Mouse (Mus musculus) forebrain, embryonic 11.5 days (tissue): ENCODE data around the gene Nemp1. TPM values are rescaled to one million over a fixed set of nuclear protein-coding genes. Genes with fewer than 3 reads are reported as not detected.

Source experiments
- ATAC-seq: fragments of 200-750 bp; cut with Nextera tagmentation; replicated peaks from 2 replicates; pipeline ENCODE4 v1.8.0; 2017; ENCODE audit warnings: moderate TSS enrichment; ENCODE audit not compliant: low FRiP score
- DNase-seq: peaks from one replicate; pipeline ENCODE4 v3.0.0-alpha.2; 2017; ENCODE audit warnings: low spot score
- H3K27ac ChIP-seq: fragments of 300-500 bp; sonication (generic); 2 replicates; pipeline ENCODE4 v1.5.1; 2014; ENCODE audit warnings: low read depth, low read length
- H3K27me3 ChIP-seq: fragments of 300-500 bp; sonication (generic); 2 replicates; pipeline ENCODE4 v1.6.1; 2014; ENCODE audit warnings: mild to moderate bottlenecking, low read length, mixed read lengths; ENCODE audit not compliant: control insufficient read depth, insufficient read depth
- H3K36me3 ChIP-seq: fragments of 300-500 bp; sonication (generic); 2 replicates; pipeline ENCODE4 v1.6.1; 2014; ENCODE audit warnings: mild to moderate bottlenecking, low read length, moderate library complexity, mixed read lengths; ENCODE audit not compliant: control insufficient read depth, insufficient read depth
- H3K4me1 ChIP-seq: fragments of 300-500 bp; sonication (generic); replicated peaks from 2 replicates; pipeline ENCODE4 v1.6.1; 2014; ENCODE audit warnings: low read length, mixed read lengths; ENCODE audit not compliant: control insufficient read depth, insufficient read depth
- H3K4me2 ChIP-seq: fragments of 300-500 bp; sonication (generic); 2 replicates; pipeline ENCODE4 v1.6.1; 2014; ENCODE audit warnings: low read depth, mild to moderate bottlenecking, low read length, moderate library complexity, mixed read lengths; ENCODE audit not compliant: severe bottlenecking
- H3K4me3 ChIP-seq: fragments of 300-500 bp; sonication (generic); 2 replicates; pipeline ENCODE4 v1.5.1; 2014; ENCODE audit warnings: low read depth, low read length
- H3K9ac ChIP-seq: fragments of 300-500 bp; sonication (generic); 2 replicates; pipeline ENCODE4 v1.6.1; 2014; ENCODE audit warnings: low read length
- H3K9me3 ChIP-seq: fragments of 300-500 bp; sonication (generic); 2 replicates; pipeline ENCODE4 v1.6.1; 2016; ENCODE audit warnings: low read length, mixed read lengths; ENCODE audit not compliant: control insufficient read depth
- WGBS: fragments of 180-500 bp; shearing (Covaris S2); extraction: QIAGEN DNeasy Blood & Tissue Kit; methylation state at CpG from one replicate; pipeline ENCODE4 v1.1.7; 2014; 5-methylcytosine and 5-hydroxymethylcytosine counted together
- polyA plus RNA-seq: library from polyadenylated mRNA; unstranded; fragments of >200 nt; fragmentation: Nextera tagmentation; extraction: Ambion mirVana; gene quantifications from 2 replicates; pipeline ENCODE4 v1.2.1, GENCODE M21; 2014

The Nemp1 gene
- polyA plus RNA-seq, 1 experiment from 2014 or later, result 12.0 TPM

GRCm38 (mm10) chr10:127665366-127666181 is 1.1 kb upstream of the Nemp1 start:
- Histone ChIP-seq H3K27ac (no peak overlapping the region), H3K27me3 (peaks cover 69% of the 10 kb centered on the region), H3K36me3 (no peaks in the 10 kb centered on the region), H3K4me2 (peak overlapping the region; percentile 95), H3K4me1 (peaks cover 34% of the 10 kb centered on the region), H3K9me3 (no peaks in the 10 kb centered on the region), H3K9ac (peak overlapping the region; percentile 61), H3K4me3 (peak overlapping the region; percentile 54)
- peak; percentile 68 for DNase-seq
- WGBS, result 2% methylated on average over 14 of the region's 14 CpGs
- ATAC-seq, result no peak

DNA sequence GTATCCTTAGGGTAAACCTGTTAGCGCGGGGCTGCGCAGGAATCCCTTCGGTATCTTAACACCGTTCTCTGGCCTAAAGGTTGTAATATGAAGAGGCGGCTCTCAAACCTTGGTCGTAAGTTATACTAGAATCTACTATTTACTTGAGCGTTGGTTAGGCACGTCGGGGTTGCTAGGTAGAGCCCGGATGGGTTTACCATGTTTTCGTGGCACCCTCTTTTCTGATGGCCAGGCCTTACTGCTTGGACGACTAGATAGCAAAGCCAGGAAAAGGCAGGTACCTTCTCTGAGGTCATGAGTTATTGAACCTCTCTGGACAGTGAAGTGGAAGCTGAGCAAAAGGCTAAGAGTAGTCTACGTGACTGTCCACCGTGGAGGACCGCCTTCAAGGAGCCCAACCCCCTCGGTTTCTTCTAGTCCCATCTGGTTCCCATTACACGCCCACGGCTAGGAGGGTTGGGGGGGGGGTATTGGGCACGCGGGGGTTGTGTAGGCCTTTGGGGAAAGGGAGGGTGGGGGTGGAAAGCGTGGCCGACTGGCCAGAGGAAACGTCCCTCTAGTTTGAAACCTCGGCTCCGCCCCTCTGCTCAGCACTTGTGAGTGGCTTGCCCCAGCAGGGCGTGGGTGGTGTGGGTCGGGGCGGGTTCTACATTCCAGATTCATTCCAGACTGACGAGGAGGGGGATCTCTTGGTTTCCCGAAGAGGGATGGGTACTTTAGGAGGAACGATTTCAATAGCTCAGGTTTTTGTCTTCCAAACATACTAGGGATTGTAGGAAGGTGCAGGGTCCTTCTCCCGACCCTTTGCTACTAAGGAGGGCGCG is 780 bp downstream of the Nemp1 start:
- Histone ChIP-seq H3K4me3 (peak overlapping the region; percentile 54), H3K27ac (peak overlapping the region; percentile 75; the same call in 1 of the 2 replicates), H3K9ac (peak overlapping the region; percentile 61), H3K27me3 (peaks cover 58% of the 10 kb centered on the region), H3K4me2 (peak overlapping the region; percentile 95), H3K9me3 (no peaks in the 10 kb centered on the region), H3K36me3 (no peaks in the 10 kb centered on the region), H3K4me1 (peaks cover 25% of the 10 kb centered on the region)
- peak; percentile 32; the same call in 1 of the 2 replicates for ATAC-seq
- peak; percentile 81 for DNase-seq
- 3% methylated on average over 33 of the region's 35 CpGs for WGBS

GRCm38 (mm10) chr10:127668093-127669050 is 1.7 kb downstream of the Nemp1 start, which contains the start of gene Nab2:
Gene Nab2, minus strand, starts transcription at chr10:127668568.
- Histone ChIP-seq H3K9ac (peak within 1 kb of the TSS; percentile 55), H3K4me1 (peaks cover 24% of the 10 kb centered on the region), H3K36me3 (no peaks in the 10 kb centered on the region), H3K9me3 (no peaks in the 10 kb centered on the region), H3K4me3 (peak within 1 kb of the TSS; percentile 54), H3K27me3 (peaks cover 49% of the 10 kb centered on the region), H3K27ac (peak within 1 kb of the TSS; percentile 75), H3K4me2 (peak within 1 kb of the TSS; percentile 64)
- 3% methylated on average over 39 of the region's 40 CpGs for WGBS
- peak; percentile 77 for DNase-seq
- peak; percentile 19; the same call in 1 of the 2 replicates for ATAC-seq

- H3K9me3 ChIP-seq, result no peaks in the 10 kb centered on the region
- H3K9ac ChIP-seq, result no peak overlapping the region
- ATAC-seq (no peak), DNase-seq (no peak)
- no peak overlapping the region for H3K27ac ChIP-seq
- no peak overlapping the region for H3K4me2 ChIP-seq
- WGBS, result 26% methylated on average over 7 of the region's 7 CpGs
- H3K4me1 ChIP-seq, result peaks cover 24% of the 10 kb centered on the region
- H3K27me3 ChIP-seq, result peaks cover 41% of the 10 kb centered on the region
- H3K4me3 ChIP-seq, result no peak overlapping the region
- H3K36me3 ChIP-seq, result no peaks in the 10 kb centered on the region
Observed at GRCm38 (mm10) chr10:127669170-127669569, 2.5 kb downstream of the Nemp1 start.

DNA sequence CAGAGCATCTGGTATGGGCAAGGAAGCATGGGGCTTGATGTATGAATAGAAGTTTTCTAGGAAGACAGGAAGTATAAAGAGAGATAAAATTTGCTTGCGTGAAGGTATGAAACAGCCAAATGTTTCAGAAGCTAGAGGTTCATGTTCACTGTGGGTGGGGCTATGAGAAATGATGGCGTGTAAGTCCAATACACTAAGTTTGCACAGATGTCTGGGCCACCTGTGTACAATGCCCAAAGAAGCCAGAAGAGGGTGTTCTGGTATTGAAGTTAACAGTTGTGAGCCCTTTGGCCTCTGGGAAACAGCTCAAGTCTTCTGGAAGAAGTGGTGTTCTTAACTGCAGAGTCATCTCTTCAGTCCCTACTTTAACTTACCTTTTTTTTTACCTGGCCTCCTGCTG is 3.5 kb downstream of the Nemp1 start:
- ATAC-seq, result no peak
- peaks cover 22% of the 10 kb centered on the region for H3K4me1 ChIP-seq
- H3K9ac ChIP-seq, result no peak overlapping the region
- H3K27me3 ChIP-seq, result peaks cover 31% of the 10 kb centered on the region
- H3K9me3 ChIP-seq, result no peaks in the 10 kb centered on the region
- no peak overlapping the region for H3K4me2 ChIP-seq
- H3K27ac ChIP-seq, result no peak overlapping the region
- WGBS, result 89% methylated on average over 2 of the region's 2 CpGs
- no peak for DNase-seq
- no peaks in the 10 kb centered on the region for H3K36me3 ChIP-seq
- no peak overlapping the region for H3K4me3 ChIP-seq

- no peak overlapping the region for H3K4me3 ChIP-seq
- H3K27ac ChIP-seq, result no peak overlapping the region
- peaks cover 18% of the 10 kb centered on the region for H3K4me1 ChIP-seq
- no peak overlapping the region for H3K4me2 ChIP-seq
- ATAC-seq (no peak), DNase-seq (no peak)
- peaks cover 21% of the 10 kb centered on the region for H3K27me3 ChIP-seq
- H3K9ac ChIP-seq, result no peak overlapping the region
- WGBS, result 29% methylated on average over 2 of the region's 2 CpGs
- no peaks in the 10 kb centered on the region for H3K36me3 ChIP-seq
- no peaks in the 10 kb centered on the region for H3K9me3 ChIP-seq
Observed at GRCm38 (mm10) chr10:127671276-127671675, 4.6 kb downstream of the Nemp1 start.

GRCm38 (mm10) chr10:127674046-127674655 is 7.5 kb downstream of the Nemp1 start:
- DNase-seq, result no peak
- no peak overlapping the region for H3K27ac ChIP-seq
- WGBS, result 90% methylated on average over 6 of the region's 6 CpGs
- no peak overlapping the region for H3K9ac ChIP-seq
- no peaks in the 10 kb centered on the region; the same call in 1 of the 2 replicates for H3K4me1 ChIP-seq
- no peak overlapping the region for H3K4me2 ChIP-seq
- H3K27me3 ChIP-seq, result no peaks in the 10 kb centered on the region
- no peaks in the 10 kb centered on the region for H3K9me3 ChIP-seq
- H3K4me3 ChIP-seq, result no peak overlapping the region
- H3K36me3 ChIP-seq, result no peaks in the 10 kb centered on the region
- ATAC-seq, result no peak
